Mouse (Mus musculus) E14TG2a.4 (cell line): Measurements from ENCODE around the gene Glb1l2.

Source experiments
- CTCF ChIP-seq: conservative IDR thresholded peaks from 2 replicates; pipeline ENCODE4 v1.5.1; 2014; ENCODE audit warnings: low read length
- NANOG ChIP-seq: IDR thresholded peaks from 2 replicates; pipeline ENCODE4 v1.6.1; 2014; ENCODE audit warnings: borderline replicate concordance, low read length, mixed read lengths

- TF ChIP-seq CTCF: no peak
- no peak for TF ChIP-seq NANOG
These were observed 2.5 kb upstream of the Glb1l2 start for GRCm38 (mm10) chr9:26808735-26809134.
